Mouse (Mus musculus): ENCODE measurements around the gene Cdh5. TPM values are rescaled to one million over a fixed set of nuclear protein-coding genes. Genes with fewer than 3 reads are reported as not detected.
"Not testable (repeated sequence)": the region's sequence is repeated elsewhere in the genome, so short reads cannot be mapped to it uniquely, and the experiment has no call there.

The Cdh5 gene
- total RNA-seq (2015; ENCODE audit: low replicate concordance): not detected in 2 replicates
- not detected in 2 replicates for total RNA-seq (2017; ENCODE audit: low replicate concordance)

- no peak for ATAC-seq (replicated peaks; ENCODE audit: low FRiP score, poor library complexity, severe bottlenecking)
These were observed at the start of gene Cdh5 for GRCm38 (mm10) chr8:104101415-104101814. Gene Cdh5 (plus strand): TSS chr8:104101625.

- no peak for ATAC-seq (replicated peaks; ENCODE audit: low FRiP score, poor library complexity, severe bottlenecking)
These were observed 41.5 kb upstream of the Cdh5 start for GRCm38 (mm10) chr8:104059922-104060321.

- ATAC-seq (replicated peaks; ENCODE audit: low FRiP score, poor library complexity, severe bottlenecking): no peak
These were observed 41.0 kb upstream of the Cdh5 start for GRCm38 (mm10) chr8:104060446-104060845.

DNA sequence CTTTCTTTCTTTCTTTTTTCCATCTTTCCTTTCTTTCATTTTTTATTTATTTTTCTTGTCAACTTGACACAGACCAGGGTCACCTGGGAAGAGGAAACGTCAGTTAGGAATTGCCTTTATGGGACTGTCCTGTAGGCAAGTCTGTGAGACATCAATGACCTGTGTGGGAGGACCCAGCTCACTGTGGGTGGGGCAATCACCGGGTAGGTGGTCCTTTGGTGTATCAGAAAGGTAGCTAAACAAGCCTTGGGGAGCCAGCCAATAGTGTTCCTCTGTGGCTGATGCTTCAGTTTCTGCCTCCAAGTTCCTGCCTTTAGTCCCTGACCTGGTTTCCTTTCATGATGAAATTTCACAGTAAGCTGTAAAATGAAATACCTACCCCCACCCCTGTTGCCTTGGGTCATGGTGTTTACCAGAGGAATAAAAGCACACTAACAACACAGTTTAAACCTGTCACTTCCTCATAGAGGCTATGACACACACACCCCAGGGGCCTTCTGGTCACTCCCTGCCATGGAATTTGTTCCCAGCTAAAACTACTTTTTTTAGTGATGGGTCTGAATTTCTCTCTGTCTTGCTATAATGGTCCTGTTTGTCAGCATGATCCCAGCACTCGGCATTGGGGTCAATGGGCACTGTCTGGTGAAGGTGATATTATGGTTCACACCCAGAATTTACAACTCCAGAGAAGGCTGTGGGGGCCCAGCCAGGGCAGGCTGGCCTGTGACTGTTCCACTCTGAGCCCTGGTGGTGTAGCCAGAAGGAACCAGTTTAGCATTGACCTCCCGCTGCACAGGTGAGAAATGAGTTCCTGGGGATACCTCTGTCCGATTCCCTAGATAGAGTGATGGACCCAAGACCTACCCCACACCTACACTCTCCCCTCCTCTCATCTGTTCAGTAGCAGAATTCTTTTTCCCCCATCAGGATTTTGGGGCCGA lies 40.1 kb upstream of the Cdh5 start:
- ATAC-seq (replicated peaks; ENCODE audit: low FRiP score, poor library complexity, severe bottlenecking): no peak

- ATAC-seq (replicated peaks; ENCODE audit: low FRiP score, poor library complexity, severe bottlenecking): no peak
These were observed 39.2 kb upstream of the Cdh5 start for GRCm38 (mm10) chr8:104061989-104062820.

DNA sequence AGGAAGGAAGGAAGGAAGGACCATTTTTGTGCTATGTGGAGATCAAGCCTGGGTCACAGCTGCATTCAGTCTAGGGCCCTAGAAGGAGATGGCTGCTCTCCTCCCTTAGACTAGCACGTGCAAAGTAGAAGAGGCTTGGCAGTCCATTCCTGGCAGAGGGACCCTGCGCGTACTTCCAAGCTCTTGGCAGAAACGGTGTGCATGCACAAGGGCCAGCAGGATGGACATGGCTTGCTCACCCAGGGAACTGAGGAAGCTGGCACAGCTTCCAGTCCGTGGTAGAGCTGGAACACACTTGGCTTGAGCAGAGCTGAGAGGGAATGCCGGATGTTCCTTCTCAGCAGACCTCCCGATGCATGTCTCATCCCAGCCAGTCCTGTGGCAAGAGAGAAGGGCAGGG lies 36.2 kb upstream of the Cdh5 start:
- no peak for ATAC-seq (replicated peaks; ENCODE audit: low FRiP score, poor library complexity, severe bottlenecking)

GRCm38 (mm10) chr8:104065906-104066518 lies 35.4 kb upstream of the Cdh5 start:
- ATAC-seq (replicated peaks; ENCODE audit: low FRiP score, poor library complexity, severe bottlenecking): no peak

GRCm38 (mm10) chr8:104067390-104067925 lies 34.0 kb upstream of the Cdh5 start:
- ATAC-seq (replicated peaks; ENCODE audit: low FRiP score, poor library complexity, severe bottlenecking): no peak

DNA sequence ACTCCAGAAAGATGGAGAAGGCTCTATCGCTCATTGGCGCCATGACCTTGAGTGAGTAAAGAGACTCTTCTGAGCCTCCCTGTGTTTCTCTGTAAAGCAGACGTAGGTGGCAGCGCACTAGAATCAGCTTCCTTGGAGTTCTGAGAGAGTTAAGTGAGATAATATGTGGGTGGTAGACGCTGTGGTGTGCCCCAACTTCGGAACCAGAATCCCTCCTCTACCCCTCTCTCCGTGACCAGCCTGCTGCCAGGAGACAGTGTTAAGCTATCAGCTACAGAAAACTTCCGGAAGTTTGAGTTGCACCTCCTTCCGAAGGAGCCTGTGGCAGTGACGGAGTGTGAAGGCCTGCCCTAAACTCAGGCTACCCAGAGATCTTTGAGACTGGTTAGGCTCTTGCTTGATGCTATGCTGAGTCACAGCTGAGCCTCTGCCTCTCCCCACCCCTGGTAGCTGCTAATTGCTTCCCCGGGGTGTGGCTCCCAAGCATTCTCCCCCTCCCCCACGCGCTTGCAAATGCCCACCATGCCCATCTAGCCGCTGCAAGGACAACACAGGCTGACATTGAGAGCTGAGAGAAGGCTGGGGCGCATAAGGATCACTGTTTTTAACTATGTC lies 32.9 kb upstream of the Cdh5 start:
- no peak for ATAC-seq (replicated peaks; ENCODE audit: low FRiP score, poor library complexity, severe bottlenecking)

DNA sequence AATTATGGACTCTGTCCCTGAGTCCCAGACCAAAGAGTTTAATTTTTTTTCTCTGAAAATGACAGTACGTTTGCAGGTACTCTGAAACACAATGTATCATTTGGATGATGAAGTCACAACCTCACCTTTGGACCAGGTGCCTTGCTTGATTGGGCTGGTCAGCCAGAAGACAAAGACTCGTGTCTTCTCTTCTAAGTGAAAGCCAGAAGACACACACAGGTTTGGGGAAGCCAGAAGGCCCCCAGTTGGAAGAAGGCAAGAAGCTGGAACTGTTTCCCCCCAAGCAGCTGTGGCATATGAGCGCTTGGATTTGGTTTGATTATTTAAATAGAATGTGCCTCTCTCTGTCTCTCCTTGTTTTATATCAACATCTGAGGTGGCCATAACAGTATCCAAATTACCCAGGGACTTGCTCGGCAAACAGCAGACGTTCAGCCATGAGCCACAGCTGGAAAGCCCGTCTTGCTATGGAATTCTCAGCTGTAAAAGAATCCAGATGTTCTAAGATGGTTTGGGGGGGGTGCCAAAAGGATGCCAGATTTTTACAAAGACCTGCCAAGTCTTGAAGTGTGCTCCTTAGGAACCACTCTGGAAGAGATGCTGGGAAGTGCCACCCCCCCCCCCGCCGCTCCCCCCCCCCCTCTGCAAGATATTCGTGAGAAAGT lies 31.1 kb upstream of the Cdh5 start:
- ATAC-seq (replicated peaks; ENCODE audit: low FRiP score, poor library complexity, severe bottlenecking): not testable (repeated sequence)

GRCm38 (mm10) chr8:104070949-104071348 lies 30.5 kb upstream of the Cdh5 start:
- no peak for ATAC-seq (replicated peaks; ENCODE audit: low FRiP score, poor library complexity, severe bottlenecking)

DNA sequence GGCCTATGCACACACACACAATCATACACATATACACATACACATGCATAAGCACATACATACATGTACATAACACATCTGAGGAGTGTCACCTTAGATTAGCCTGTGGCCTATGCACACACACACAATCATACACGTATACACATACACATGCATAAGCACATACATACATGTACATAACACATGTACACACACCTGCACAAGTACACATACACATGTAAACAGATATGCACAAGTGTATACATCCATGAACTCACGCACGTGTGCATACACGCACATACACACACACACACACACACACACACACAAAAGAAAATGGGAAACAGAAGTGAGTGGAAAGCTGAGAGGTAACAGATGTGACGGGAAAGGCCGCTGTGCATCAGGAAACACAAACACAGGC lies 26.3 kb upstream of the Cdh5 start:
- ATAC-seq (replicated peaks; ENCODE audit: low FRiP score, poor library complexity, severe bottlenecking): no peak

DNA sequence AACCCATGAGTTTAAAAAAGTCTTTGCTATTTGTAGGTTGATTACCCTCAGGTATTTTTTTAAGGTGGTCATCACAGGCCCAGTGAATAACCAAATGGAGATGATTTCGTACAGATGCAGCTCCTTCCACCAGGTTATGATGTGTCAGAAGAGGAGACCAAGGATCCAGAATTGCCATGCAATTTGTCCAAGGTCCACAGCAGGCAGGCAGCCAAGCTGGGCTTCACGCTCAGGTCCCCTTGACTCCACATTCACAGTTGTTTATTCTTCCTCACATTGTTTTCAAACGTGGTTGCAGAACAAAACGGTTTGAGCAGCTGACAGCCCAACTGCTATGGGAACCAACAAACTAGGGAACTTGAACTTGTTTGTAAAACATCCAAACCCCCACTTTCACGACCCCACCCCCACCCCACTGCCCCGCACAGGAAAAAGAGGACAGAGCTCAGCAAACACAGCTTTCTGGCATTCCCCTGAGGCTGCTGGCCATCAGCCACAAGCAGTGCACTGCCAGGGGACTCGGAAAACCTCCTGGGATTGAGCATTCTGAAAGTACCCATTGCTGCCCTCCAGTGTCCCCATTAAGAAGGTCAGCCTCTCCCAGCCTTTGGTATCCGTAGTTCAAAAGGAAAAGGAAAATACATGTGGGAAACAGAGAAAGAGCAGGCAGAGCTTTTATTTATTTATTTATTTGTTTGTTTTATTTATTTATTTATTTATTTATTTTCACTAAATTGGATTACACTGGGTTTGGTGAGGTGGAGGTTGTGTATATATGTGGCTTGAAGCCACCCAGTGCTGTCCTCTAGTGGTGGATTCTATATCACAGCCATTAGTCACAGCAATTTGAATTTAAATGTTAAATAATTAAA lies 24.6 kb upstream of the Cdh5 start:
- no peak for ATAC-seq (replicated peaks; ENCODE audit: low FRiP score, poor library complexity, severe bottlenecking)

- no peak for ATAC-seq (replicated peaks; ENCODE audit: low FRiP score, poor library complexity, severe bottlenecking)
These were observed 23.3 kb upstream of the Cdh5 start for GRCm38 (mm10) chr8:104078091-104078490.

- no peak for ATAC-seq (replicated peaks; ENCODE audit: low FRiP score, poor library complexity, severe bottlenecking)
These were observed 16.1 kb upstream of the Cdh5 start for GRCm38 (mm10) chr8:104085281-104085680.

- no peak for ATAC-seq (replicated peaks; ENCODE audit: low FRiP score, poor library complexity, severe bottlenecking)
These were observed 14.8 kb upstream of the Cdh5 start for GRCm38 (mm10) chr8:104086615-104087014.

GRCm38 (mm10) chr8:104087091-104087490 lies 14.3 kb upstream of the Cdh5 start:
- no peak for ATAC-seq (replicated peaks; ENCODE audit: low FRiP score, poor library complexity, severe bottlenecking)

DNA sequence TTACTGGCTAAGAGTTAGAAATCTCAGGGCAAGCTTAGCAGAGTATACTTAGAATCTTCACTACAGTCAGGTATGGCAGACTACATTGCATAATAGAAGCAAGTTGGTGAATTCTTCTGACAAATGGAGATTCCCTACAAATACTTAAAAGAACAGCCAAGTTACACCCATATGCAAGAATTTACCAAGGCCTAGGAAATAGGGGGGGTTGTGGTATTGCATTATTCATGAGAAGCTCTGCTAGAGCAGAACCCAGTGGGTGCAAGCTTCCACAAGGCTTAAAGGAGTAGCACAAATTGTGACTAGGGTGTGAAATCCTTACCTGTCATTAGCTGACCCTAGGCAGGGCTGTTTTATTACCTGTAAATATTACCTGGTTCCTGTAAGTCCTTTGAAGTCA lies 13.5 kb upstream of the Cdh5 start:
- ATAC-seq (replicated peaks; ENCODE audit: low FRiP score, poor library complexity, severe bottlenecking): not testable (repeated sequence)

Data from erythroid progenitor cell, adult 5-6 weeks (primary cell).